Mouse (Mus musculus) layer of hippocampus, adult 11-12 months (tissue): ENCODE measurements around the gene Igfbp3.

ENCODE experiments used
- DNase-seq: peaks from one replicate; pipeline ENCODE4 v3.0.0; 2022; ENCODE audit warnings: low spot score

The Igfbp3 gene

GRCm38 (mm10) chr11:7211211-7211610 lies 2.5 kb downstream of the Igfbp3 start:
- DNase-seq, result no peak

GRCm38 (mm10) chr11:7210343-7210742 lies 3.4 kb downstream of the Igfbp3 start:
- peak; percentile 77 for DNase-seq

GRCm38 (mm10) chr11:7203846-7204245 lies 9.9 kb downstream of the Igfbp3 start:
- no peak for DNase-seq

- DNase-seq, result no peak
These were observed 11.5 kb downstream of the Igfbp3 start for GRCm38 (mm10) chr11:7202206-7202605.

GRCm38 (mm10) chr11:7200393-7200783 lies 13.3 kb downstream of the Igfbp3 start:
- no peak for DNase-seq

- peak; percentile 43 for DNase-seq
These were observed 13.9 kb downstream of the Igfbp3 start for GRCm38 (mm10) chr11:7199736-7200392.

- no peak for DNase-seq
These were observed 15.1 kb downstream of the Igfbp3 start for GRCm38 (mm10) chr11:7198481-7199256.

GRCm38 (mm10) chr11:7198006-7198405 lies 15.7 kb downstream of the Igfbp3 start:
- no peak for DNase-seq

- DNase-seq, result no peak
These were observed 16.2 kb downstream of the Igfbp3 start, which contains the start of gene Igfbp1 for GRCm38 (mm10) chr11:7197491-7197941. Igfbp1 (plus strand) TSS chr11:7197782.

- no peak for DNase-seq
These were observed 18.4 kb downstream of the Igfbp3 start for GRCm38 (mm10) chr11:7195312-7195685.

- no peak for DNase-seq
These were observed 19.1 kb downstream of the Igfbp3 start for GRCm38 (mm10) chr11:7194432-7195311.

- DNase-seq, result no peak
These were observed 20.6 kb downstream of the Igfbp3 start for GRCm38 (mm10) chr11:7193134-7193533.

- DNase-seq, result no peak
These were observed 21.0 kb downstream of the Igfbp3 start for GRCm38 (mm10) chr11:7192710-7193109.

- no peak for DNase-seq
These were observed 25.3 kb downstream of the Igfbp3 start, which contains the start of gene Gm11985 for GRCm38 (mm10) chr11:7188469-7188868. Gm11985 (minus strand) TSS chr11:7188569.

- DNase-seq, result no peak
These were observed 26.3 kb downstream of the Igfbp3 start for GRCm38 (mm10) chr11:7187472-7187871.

GRCm38 (mm10) chr11:7184420-7184819 lies 29.3 kb downstream of the Igfbp3 start:
- no peak for DNase-seq

GRCm38 (mm10) chr11:7182409-7183042 lies 31.2 kb downstream of the Igfbp3 start:
- no peak for DNase-seq

- no peak for DNase-seq
These were observed 34.4 kb downstream of the Igfbp3 start for GRCm38 (mm10) chr11:7179276-7179675.

- no peak for DNase-seq
These were observed 35.0 kb downstream of the Igfbp3 start for GRCm38 (mm10) chr11:7178724-7179123.

- no peak for DNase-seq
These were observed 40.1 kb downstream of the Igfbp3 start for GRCm38 (mm10) chr11:7173664-7174063.

- no peak for DNase-seq
These were observed 44.1 kb downstream of the Igfbp3 start for GRCm38 (mm10) chr11:7169645-7170044.

GRCm38 (mm10) chr11:7164416-7164815 lies 49.3 kb downstream of the Igfbp3 start:
- DNase-seq, result no peak
